Mouse (Mus musculus): ENCODE data around the gene Vps51. TPM values are rescaled to one million over a fixed set of nuclear protein-coding genes. Genes with fewer than 3 reads are reported as not detected.
A peak's percentile ranks its signal among the peaks of the same experiment; 100 is the strongest.

Vps51 gene
- polyA plus RNA-seq, 1 experiment: 49.1 TPM

GRCm38 (mm10) chr19:6097847-6098246 is 20.8 kb upstream of the Vps51 start:
- no peaks in the 10 kb centered on the region for H3K27me3 ChIP-seq (ENCODE audit: control insufficient read depth, insufficient read depth, insufficient read length)
- H3K36me3 ChIP-seq (ENCODE audit: control insufficient read depth, insufficient read depth): no peaks in the 10 kb centered on the region
- no peaks in the 10 kb centered on the region for H3K79me2 ChIP-seq (ENCODE audit: control insufficient read depth, insufficient read depth)
- H3ac ChIP-seq (ENCODE audit: control insufficient read depth, insufficient read length): no peak overlapping the region
- TF ChIP-seq POLR2A (IDR thresholded peaks at IDR 0.05; ENCODE audit: insufficient read length, low read depth) (no peak), MAX (IDR thresholded peaks at IDR 0.05; ENCODE audit: low read depth) (no peak), CEBPB (IDR thresholded peaks at IDR 0.05; ENCODE audit: insufficient read depth, poor library complexity, severe bottlenecking) (no peak), SRF (IDR thresholded peaks at IDR 0.05; ENCODE audit: control insufficient read depth, insufficient read length, low read depth) (no peak), MYOG (IDR thresholded peaks at IDR 0.05; ENCODE audit: control insufficient read depth in 1 of 3, insufficient read depth in 1 of 3, insufficient read length in 2 of 3, low read depth in 2 of 3) (no peak), TCF12 (IDR thresholded peaks at IDR 0.05; ENCODE audit: insufficient read depth, poor library complexity, severe bottlenecking) (no peak), USF1 (IDR thresholded peaks at IDR 0.05; ENCODE audit: low read depth) (no peak), MYOD1 (IDR thresholded peaks at IDR 0.05; ENCODE audit: control insufficient read depth in 1 of 3, insufficient read length in 2 of 3, low read depth in 2 of 3) (no peak), REST (IDR thresholded peaks at IDR 0.05; ENCODE audit: insufficient read depth, insufficient read length) (no peak), E2F4 (IDR thresholded peaks at IDR 0.05; ENCODE audit: insufficient read depth) (no peak)
- H3K4me2 ChIP-seq (ENCODE audit: low read depth): no peak overlapping the region
- H3K4me3 ChIP-seq: no peak overlapping the region

GRCm38 (mm10) chr19:6094119-6094518 is 17.1 kb upstream of the Vps51 start, which contains the start of gene AC131692.1:
AC131692.1 (plus strand) TSS chr19:6094419.
- Histone ChIP-seq H3K4me3 (no peak within 1 kb of the TSS), H3K4me2 (ENCODE audit: low read depth) (no peak within 1 kb of the TSS)

GRCm38 (mm10) chr19:6088841-6089240 is 11.8 kb upstream of the Vps51 start:
- Histone ChIP-seq H3K79me2 (ENCODE audit: control insufficient read depth, insufficient read depth) (peaks cover 38% of the 10 kb centered on the region), H3K4me2 (ENCODE audit: low read depth) (no peak overlapping the region), H3ac (ENCODE audit: control insufficient read depth, insufficient read length) (no peak overlapping the region), H3K36me3 (ENCODE audit: control insufficient read depth, insufficient read depth) (peaks cover 6% of the 10 kb centered on the region), H3K4me3 (no peak overlapping the region), H3K27me3 (ENCODE audit: control insufficient read depth, insufficient read depth, insufficient read length) (no peaks in the 10 kb centered on the region)
- TF ChIP-seq CEBPB (IDR thresholded peaks at IDR 0.05; ENCODE audit: insufficient read depth, poor library complexity, severe bottlenecking) (no peak), REST (IDR thresholded peaks at IDR 0.05; ENCODE audit: insufficient read depth, insufficient read length) (no peak), MYOG (IDR thresholded peaks at IDR 0.05; ENCODE audit: control insufficient read depth in 1 of 3, insufficient read depth in 1 of 3, insufficient read length in 2 of 3, low read depth in 2 of 3) (no peak), TCF3 (IDR thresholded peaks at IDR 0.05; ENCODE audit: insufficient read length, low read depth) (no peak), MYOD1 (IDR thresholded peaks at IDR 0.05; ENCODE audit: control insufficient read depth in 1 of 3, insufficient read length in 2 of 3, low read depth in 2 of 3) (no peak), E2F4 (IDR thresholded peaks at IDR 0.05; ENCODE audit: insufficient read depth) (no peak), POLR2AphosphoS2 (IDR thresholded peaks at IDR 0.05; ENCODE audit: insufficient read length, low read depth) (no peak), SRF (IDR thresholded peaks at IDR 0.05; ENCODE audit: control insufficient read depth, insufficient read length, low read depth) (no peak), USF1 (IDR thresholded peaks at IDR 0.05; ENCODE audit: low read depth) (no peak), TCF12 (IDR thresholded peaks at IDR 0.05; ENCODE audit: insufficient read depth, poor library complexity, severe bottlenecking) (no peak), POLR2A (IDR thresholded peaks at IDR 0.05; ENCODE audit: insufficient read length, low read depth) (no peak), MAX (IDR thresholded peaks at IDR 0.05; ENCODE audit: low read depth) (no peak)

More at GRCm38 (mm10) chr19:6094119-6094518, 17.1 kb upstream of the Vps51 start, which contains the start of gene AC131692.1:
- H3ac ChIP-seq (ENCODE audit: control insufficient read depth, insufficient read length): no peak within 1 kb of the TSS
- peaks cover 3% of the 10 kb centered on the region for H3K79me2 ChIP-seq (ENCODE audit: control insufficient read depth, insufficient read depth)
- peaks cover 6% of the 10 kb centered on the region for H3K36me3 ChIP-seq (ENCODE audit: control insufficient read depth, insufficient read depth)
- no peaks in the 10 kb centered on the region for H3K27me3 ChIP-seq (ENCODE audit: control insufficient read depth, insufficient read depth, insufficient read length)
- no peak for TF ChIP-seq CEBPB (IDR thresholded peaks at IDR 0.05; ENCODE audit: insufficient read depth, poor library complexity, severe bottlenecking)

GRCm38 (mm10) chr19:6085417-6085879 is 8.4 kb upstream of the Vps51 start:
- no peaks in the 10 kb centered on the region for H3K27me3 ChIP-seq (ENCODE audit: control insufficient read depth, insufficient read depth, insufficient read length)
- peak overlapping the region; percentile 89 for H3K4me3 ChIP-seq
- peak overlapping the region; percentile 74 for H3ac ChIP-seq (ENCODE audit: control insufficient read depth, insufficient read length)
- H3K36me3 ChIP-seq (ENCODE audit: control insufficient read depth, insufficient read depth): no peaks in the 10 kb centered on the region
- TF ChIP-seq SRF (IDR thresholded peaks at IDR 0.05; ENCODE audit: control insufficient read depth, insufficient read length, low read depth): no peak
- TF ChIP-seq CEBPB (IDR thresholded peaks at IDR 0.05; ENCODE audit: insufficient read depth, poor library complexity, severe bottlenecking): no peak
- TF ChIP-seq MYOG (IDR thresholded peaks at IDR 0.05; ENCODE audit: control insufficient read depth in 1 of 3, insufficient read depth in 1 of 3, insufficient read length in 2 of 3, low read depth in 2 of 3): no peak
- TF ChIP-seq TCF3 (IDR thresholded peaks at IDR 0.05; ENCODE audit: insufficient read length, low read depth): no peak
- TF ChIP-seq USF1 (IDR thresholded peaks at IDR 0.05; ENCODE audit: low read depth): no peak
- no peak for TF ChIP-seq MYOD1 (IDR thresholded peaks at IDR 0.05; ENCODE audit: control insufficient read depth in 1 of 3, insufficient read length in 2 of 3, low read depth in 2 of 3)
- TF ChIP-seq TCF12 (IDR thresholded peaks at IDR 0.05; ENCODE audit: insufficient read depth, poor library complexity, severe bottlenecking): no peak
- no peak for TF ChIP-seq POLR2A (IDR thresholded peaks at IDR 0.05; ENCODE audit: insufficient read length, low read depth)
- TF ChIP-seq POLR2AphosphoS2 (IDR thresholded peaks at IDR 0.05; ENCODE audit: insufficient read length, low read depth): no peak
- H3K4me2 ChIP-seq (ENCODE audit: low read depth): peak overlapping the region; percentile 97
- peaks cover 47% of the 10 kb centered on the region for H3K79me2 ChIP-seq (ENCODE audit: control insufficient read depth, insufficient read depth)

GRCm38 (mm10) chr19:6084478-6085248 is 7.6 kb upstream of the Vps51 start, which contains the start of the genes Zfpl1 and Cdca5:
Zfpl1 (minus strand) TSS chr19:6084956.
Cdca5 (plus strand) TSS chr19:6084983.
- Histone ChIP-seq H3K36me3 (ENCODE audit: control insufficient read depth, insufficient read depth) (no peaks in the 10 kb centered on the region), H3K4me3 (peak within 1 kb of the TSS; percentile 89), H3ac (ENCODE audit: control insufficient read depth, insufficient read length) (peak within 1 kb of the TSS; percentile 74), H3K4me2 (ENCODE audit: low read depth) (peak within 1 kb of the TSS; percentile 97), H3K79me2 (ENCODE audit: control insufficient read depth, insufficient read depth) (peaks cover 47% of the 10 kb centered on the region), H3K27me3 (ENCODE audit: control insufficient read depth, insufficient read depth, insufficient read length) (no peaks in the 10 kb centered on the region)
- TF ChIP-seq POLR2AphosphoS2 (IDR thresholded peaks at IDR 0.05; ENCODE audit: insufficient read length, low read depth) (peak; percentile 20), MYOD1 (IDR thresholded peaks at IDR 0.05; ENCODE audit: control insufficient read depth in 1 of 3, insufficient read length in 2 of 3, low read depth in 2 of 3) (peak in 2 of 3 experiments; percentile 16), MYOG (IDR thresholded peaks at IDR 0.05; ENCODE audit: control insufficient read depth in 1 of 3, insufficient read depth in 1 of 3, insufficient read length in 2 of 3, low read depth in 2 of 3) (peak in 2 of 3 experiments; percentile 9 to 63), REST (IDR thresholded peaks at IDR 0.05; ENCODE audit: insufficient read depth, insufficient read length) (no peak), MAX (IDR thresholded peaks at IDR 0.05; ENCODE audit: low read depth) (no peak), TCF12 (IDR thresholded peaks at IDR 0.05; ENCODE audit: insufficient read depth, poor library complexity, severe bottlenecking) (no peak), TCF3 (IDR thresholded peaks at IDR 0.05; ENCODE audit: insufficient read length, low read depth) (no peak), SRF (IDR thresholded peaks at IDR 0.05; ENCODE audit: control insufficient read depth, insufficient read length, low read depth) (peak; percentile 94), USF1 (IDR thresholded peaks at IDR 0.05; ENCODE audit: low read depth) (no peak), E2F4 (IDR thresholded peaks at IDR 0.05; ENCODE audit: insufficient read depth) (peak; percentile 99), POLR2A (IDR thresholded peaks at IDR 0.05; ENCODE audit: insufficient read length, low read depth) (peak; percentile 64), CEBPB (IDR thresholded peaks at IDR 0.05; ENCODE audit: insufficient read depth, poor library complexity, severe bottlenecking) (no peak)
